Mouse (Mus musculus) heart, embryonic 14.5 days (tissue): ENCODE results near the gene Selenok. TPM values are rescaled to one million over a fixed set of nuclear protein-coding genes. Genes with fewer than 3 reads are reported as not detected.

Experiments used
- ATAC-seq: fragments of 200-750 bp; cut with Nextera tagmentation; 2 replicates; pipeline ENCODE4 v1.8.0; 2017; ENCODE audit warnings: low read depth, moderate TSS enrichment; ENCODE audit not compliant: insufficient number of reproducible peaks, insufficient read depth, low FRiP score
- H3K27ac ChIP-seq, 2 experiments: fragments of 200-500 bp in 1 of 2; fragments of 300-500 bp in 1 of 2; sonication (generic) in 1 of 2; replicated peaks in 1 of 2; 2 replicates each; pipeline ENCODE4 v1.5.1; 2012 to 2014; ENCODE audit warnings: low read depth in 2 of 2, low read length in 2 of 2, control low read depth in 1 of 2, mild to moderate bottlenecking in 1 of 2, mixed read lengths in 1 of 2; ENCODE audit not compliant: control insufficient read depth in 1 of 2, insufficient read depth in 1 of 2
- H3K27me3 ChIP-seq: fragments of 300-500 bp; sonication (generic); 2 replicates; pipeline ENCODE4 v1.6.1; 2014; ENCODE audit warnings: mild to moderate bottlenecking, low read length, control low read depth; ENCODE audit not compliant: control insufficient read depth, insufficient read depth
- H3K36me3 ChIP-seq: fragments of 300-500 bp; sonication (generic); 2 replicates; pipeline ENCODE4 v1.6.1; 2014; ENCODE audit warnings: mild to moderate bottlenecking, control low read depth, low read length, mixed read lengths; ENCODE audit not compliant: control insufficient read depth, insufficient read depth
- H3K4me1 ChIP-seq, 2 experiments: fragments of 200-500 bp in 1 of 2; fragments of 300-500 bp in 1 of 2; sonication (generic) in 1 of 2; 2 replicates each; pipeline ENCODE4 v1.6.1; 2012 to 2014; ENCODE audit warnings: low read length in 2 of 2, control low read depth in 1 of 2, mixed read lengths in 1 of 2; ENCODE audit not compliant: control insufficient read depth in 2 of 2, insufficient read depth in 2 of 2
- H3K4me2 ChIP-seq: fragments of 300-500 bp; sonication (generic); 2 replicates; pipeline ENCODE4 v1.6.1; 2014; ENCODE audit warnings: mild to moderate bottlenecking, low read length
- H3K4me3 ChIP-seq, 2 experiments: fragments of 200-500 bp in 1 of 2; fragments of 300-500 bp in 1 of 2; sonication (generic) in 1 of 2; 2 replicates each; pipeline ENCODE4 v1.5.1; 2012 to 2014; ENCODE audit warnings: low read length in 2 of 2, mild to moderate bottlenecking in 2 of 2, control low read depth in 1 of 2, low read depth in 1 of 2, moderate library complexity in 1 of 2; ENCODE audit not compliant: control insufficient read depth in 1 of 2, insufficient read depth in 1 of 2
- H3K9ac ChIP-seq: fragments of 300-500 bp; sonication (generic); 2 replicates; pipeline ENCODE4 v1.6.1; 2014; ENCODE audit warnings: mild to moderate bottlenecking, low read length
- H3K9me3 ChIP-seq: fragments of 300-500 bp; sonication (generic); 2 replicates; pipeline ENCODE4 v1.6.1; 2016; ENCODE audit warnings: low read length, control low read depth; ENCODE audit not compliant: control insufficient read depth
- WGBS: fragments of 180-500 bp; shearing (Covaris S2); extraction: QIAGEN DNeasy Blood & Tissue Kit; methylation state at CpG from one replicate; pipeline ENCODE4 v1.1.7; 2014; 5-methylcytosine and 5-hydroxymethylcytosine counted together
- microRNA-seq: library from miRNA; unstranded; fragments of <30 nt; microRNA quantifications from one replicate; pipeline ENCODE4, GENCODE M21; 2016
- polyA plus RNA-seq: library from polyadenylated mRNA; unstranded; fragments of >200 nt; fragmentation: Nextera tagmentation; extraction: Ambion mirVana; gene quantifications from 2 replicates; pipeline ENCODE4 v1.2.1, GENCODE M21; 2014

Gene Selenok
- polyA plus RNA-seq, 1 experiment from 2014 or later = 183 TPM

DNA sequence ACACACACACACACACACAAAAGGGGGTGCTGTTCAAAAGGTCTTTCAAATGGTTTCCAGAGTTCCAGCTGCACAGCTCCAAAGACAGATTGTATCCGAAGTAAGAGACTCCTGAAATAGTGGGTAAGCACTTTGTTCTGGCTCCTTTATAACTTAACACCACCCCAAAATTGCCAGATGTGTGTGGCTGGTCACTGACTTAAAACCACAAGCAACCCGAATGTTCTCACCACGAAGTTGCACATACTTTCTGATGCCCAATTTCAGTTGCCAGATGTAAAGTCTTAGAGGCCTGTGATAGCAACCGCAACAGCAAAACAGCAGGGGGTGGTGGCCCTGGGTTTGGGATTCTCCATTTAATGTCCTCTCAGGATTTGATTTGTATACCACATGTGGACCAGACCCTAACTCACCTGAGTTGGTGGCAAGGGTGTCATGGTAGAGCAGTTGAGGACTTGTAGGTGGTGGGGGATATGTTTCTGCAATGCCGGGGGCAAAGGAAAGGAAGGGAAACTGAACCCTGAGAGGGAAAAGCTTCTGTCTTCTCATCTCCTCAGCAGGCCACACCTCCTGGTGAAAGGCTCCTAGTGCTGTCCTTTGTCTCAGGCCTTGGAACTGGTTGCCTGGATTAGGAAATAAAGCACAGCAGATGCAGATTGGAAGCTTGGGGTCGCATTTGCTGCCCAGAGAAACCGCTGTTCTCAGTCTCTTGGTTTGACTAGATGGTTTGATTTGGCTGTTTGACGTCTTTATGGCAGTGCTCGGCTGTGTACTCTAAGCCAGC lies 51.9 kb downstream of the Selenok start:
- no peaks in the 10 kb centered on the region for H3K36me3 ChIP-seq
- H3K27ac ChIP-seq = no peak overlapping the region
- no peaks in the 10 kb centered on the region for H3K9me3 ChIP-seq
- WGBS = 62% methylated on average over 9 of the region's 9 CpGs
- H3K9ac ChIP-seq = no peak overlapping the region
- no peak overlapping the region for H3K4me3 ChIP-seq
- no peak overlapping the region for H3K4me2 ChIP-seq
- ATAC-seq = no peak
- H3K27me3 ChIP-seq = no peaks in the 10 kb centered on the region
- no peaks in the 10 kb centered on the region for H3K4me1 ChIP-seq

DNA sequence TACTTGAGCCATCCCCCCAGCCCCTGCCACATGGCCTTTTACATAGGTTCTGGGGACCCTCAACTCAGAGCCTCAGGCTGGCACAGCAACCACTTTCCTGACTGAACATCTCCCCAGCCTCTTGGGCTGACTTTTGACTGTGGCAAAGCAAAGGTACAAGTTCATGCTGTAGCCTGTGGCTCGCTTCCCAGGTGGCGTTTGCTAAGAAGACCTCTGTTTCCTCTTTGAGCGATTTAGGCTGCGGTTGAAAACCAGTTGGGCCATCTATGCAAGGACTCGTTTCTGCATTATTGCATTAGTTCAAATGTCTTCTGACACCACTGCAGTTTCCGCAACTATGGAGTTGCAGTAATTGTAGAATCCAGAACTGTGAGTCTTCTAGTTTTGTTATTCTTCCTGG lies 54.4 kb downstream of the Selenok start:
- H3K9ac ChIP-seq = no peak overlapping the region
- no peaks in the 10 kb centered on the region for H3K27me3 ChIP-seq
- no peaks in the 10 kb centered on the region for H3K9me3 ChIP-seq
- no peak overlapping the region for H3K4me3 ChIP-seq
- ATAC-seq = no peak
- no peaks in the 10 kb centered on the region for H3K4me1 ChIP-seq
- H3K27ac ChIP-seq = no peak overlapping the region
- 91% methylated on average over 6 of the region's 6 CpGs for WGBS
- no peaks in the 10 kb centered on the region for H3K36me3 ChIP-seq
- no peak overlapping the region for H3K4me2 ChIP-seq

DNA sequence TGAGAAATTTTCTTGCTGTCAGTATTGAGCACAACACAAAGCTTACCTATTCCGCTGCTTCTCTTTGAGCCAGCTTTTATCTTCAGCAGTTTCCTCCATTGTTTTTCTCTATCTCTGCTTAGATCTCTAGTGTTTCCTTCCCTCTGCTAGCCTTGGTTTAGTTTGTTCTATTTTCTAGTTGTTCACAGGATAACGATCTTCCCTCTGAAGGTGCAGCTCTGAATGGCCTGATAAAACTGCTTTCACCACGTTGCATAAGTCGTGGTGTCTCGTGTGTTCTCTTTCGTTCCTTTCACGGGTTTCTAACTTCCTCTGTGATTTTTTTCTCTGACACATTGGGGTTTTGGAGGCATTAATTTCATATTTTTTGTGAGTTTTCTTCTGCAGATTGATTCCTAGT lies 56.3 kb downstream of the Selenok start:
- H3K9me3 ChIP-seq = no peaks in the 10 kb centered on the region
- H3K4me2 ChIP-seq = no peak overlapping the region
- no peaks in the 10 kb centered on the region for H3K27me3 ChIP-seq
- H3K27ac ChIP-seq = no peak overlapping the region
- no peak overlapping the region for H3K4me3 ChIP-seq
- WGBS = 45% methylated on average over 7 of the region's 7 CpGs
- no peak overlapping the region for H3K9ac ChIP-seq
- ATAC-seq = no peak
- no peaks in the 10 kb centered on the region for H3K36me3 ChIP-seq
- no peaks in the 10 kb centered on the region for H3K4me1 ChIP-seq

Small RNAs within 50 kb of the gene (microRNA-seq; reads per million reads assigned to microRNA genes)
- not detected for gene Mir6947

Other genes with a start within 250 kb of the Selenok start
- 0.61 and 1.3 TPM in 2 replicates for gene Cacna2d3, start 246.4 kb upstream of the Selenok start, polyA plus RNA-seq
- 43.1 and 44.0 TPM in 2 replicates for gene Actr8, start 10.0 kb downstream of the Selenok start, polyA plus RNA-seq
- 0.36 and 0.85 TPM in 2 replicates for gene Il17rb, start 40.6 kb downstream of the Selenok start, polyA plus RNA-seq
- gene Chdh, start 40.7 kb downstream of the Selenok start, polyA plus RNA-seq = 0.19 and 0.45 TPM in 2 replicates